Mouse (Mus musculus): Measurements from ENCODE around the gene Khsrp.

DNA sequence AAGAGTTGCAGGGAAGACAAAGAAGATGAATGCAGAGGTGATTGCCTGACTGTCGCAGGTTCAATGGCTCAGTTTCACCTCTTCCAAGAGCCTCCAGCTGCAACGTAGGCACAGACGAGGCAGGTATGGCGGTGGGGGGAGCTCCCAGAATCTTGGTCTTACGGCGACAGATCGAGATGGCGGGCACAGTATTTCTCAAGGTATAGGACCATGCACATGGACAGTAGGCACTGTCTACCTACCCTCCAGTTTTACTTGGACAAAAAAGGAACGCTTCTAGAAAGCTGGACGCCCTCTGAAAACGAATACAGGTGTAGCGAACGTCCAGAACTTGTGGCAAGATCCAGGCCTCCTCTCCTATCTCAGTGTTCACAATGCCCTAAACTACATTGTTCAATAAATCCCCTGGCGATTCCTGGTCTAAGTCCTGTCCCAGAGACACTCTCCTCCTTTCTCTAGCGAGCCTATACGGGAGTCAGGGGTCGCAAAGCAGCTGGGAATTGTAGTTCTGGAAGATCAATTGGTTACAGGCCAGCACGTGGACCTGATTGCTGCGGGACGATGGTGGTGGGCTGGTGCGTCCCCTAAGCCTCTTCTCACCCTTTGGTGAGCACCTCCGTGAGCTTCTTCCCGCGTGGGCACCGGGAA is 41.7 kb downstream of the Khsrp start:
- TF ChIP-seq CTCF (IDR thresholded peaks at IDR 0.05; ENCODE audit: insufficient read depth, low read length) (no peak), POLR2A (IDR thresholded peaks at IDR 0.05; ENCODE audit: borderline replicate concordance, extremely low read depth, low read depth, low read length) (no peak)

Measured in lung, adult 2 months (tissue).